Mouse (Mus musculus): ENCODE results near the gene Gipc2.
A peak's percentile ranks its signal among the peaks of the same experiment; 100 is the strongest.

Gipc2 gene

DNA sequence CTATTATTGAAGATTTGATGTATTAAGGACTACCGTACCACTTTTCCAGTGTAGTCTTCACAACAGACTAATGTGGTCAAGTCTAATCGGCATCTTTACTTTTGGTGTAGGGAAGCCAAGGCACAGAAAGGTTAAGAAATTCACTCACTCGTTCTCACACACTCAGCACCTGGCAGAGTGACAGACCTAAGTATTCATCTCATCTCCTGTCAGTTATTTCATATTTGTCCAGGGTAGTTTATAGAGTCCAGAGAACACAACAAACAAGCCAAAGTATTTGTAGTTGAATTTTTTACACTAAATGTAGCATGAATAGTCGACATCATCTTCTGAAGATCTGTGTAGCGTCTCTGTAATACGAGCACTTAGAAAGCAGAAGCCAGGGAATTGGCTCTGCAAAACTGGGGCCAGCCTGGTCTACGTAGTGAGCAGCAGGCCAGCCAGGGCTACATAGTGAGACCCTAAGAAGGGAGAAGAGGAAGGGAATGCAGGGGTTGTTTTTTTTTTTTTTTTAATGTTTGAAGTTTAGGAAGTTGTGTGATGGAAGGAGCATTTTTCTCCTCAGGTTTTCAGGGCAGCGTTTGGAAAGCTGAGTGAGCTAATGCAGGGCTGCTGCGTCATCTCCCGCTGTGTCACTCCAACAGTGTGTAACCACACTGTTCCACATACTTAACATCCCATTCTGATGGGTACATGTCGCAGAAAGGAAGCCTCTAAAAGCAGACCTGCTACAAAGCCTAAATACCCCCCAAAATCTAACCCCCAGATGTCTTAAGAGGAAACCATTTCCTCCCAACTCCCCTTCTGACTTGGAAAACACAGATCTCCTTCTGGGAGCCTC lies 44.6 kb downstream of the Gipc2 start:
- DNase-seq (ENCODE audit: inconsistent age in 2 of 2, low spot score in 1 of 2), result no peak

- peak in 1 of 2 experiments; percentile 56 for DNase-seq (ENCODE audit: inconsistent age in 2 of 2, low spot score in 1 of 2)
Observed at GRCm38 (mm10) chr3:152119987-152120386, 46.0 kb downstream of the Gipc2 start.

DNA sequence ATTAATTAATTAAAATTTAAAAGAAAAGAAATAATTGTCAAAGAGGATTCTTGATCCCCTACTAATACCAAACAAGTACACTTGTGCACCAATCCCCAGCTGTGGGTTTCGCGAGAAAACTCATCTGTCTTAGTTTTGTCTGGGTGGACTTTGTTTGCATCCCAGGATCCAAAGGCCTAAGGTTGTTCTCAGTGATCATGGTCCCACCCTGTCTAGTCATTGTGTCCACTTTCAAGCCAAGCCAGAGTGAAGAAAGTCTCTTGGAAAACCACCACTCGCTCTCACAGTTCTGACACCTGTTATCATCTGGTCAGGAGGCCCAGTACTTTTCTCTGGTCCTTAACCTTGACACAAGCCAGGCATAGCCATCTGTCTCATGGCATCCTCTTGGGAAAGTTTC lies 48.1 kb downstream of the Gipc2 start:
- no peak for DNase-seq (ENCODE audit: inconsistent age in 2 of 2, low spot score in 1 of 2)

- DNase-seq (ENCODE audit: inconsistent age in 2 of 2, low spot score in 1 of 2), result peak in 1 of 2 experiments; percentile 37
Observed at GRCm38 (mm10) chr3:152116140-152116539, 49.9 kb downstream of the Gipc2 start.

- DNase-seq (ENCODE audit: inconsistent age in 2 of 2, low spot score in 1 of 2), result peak; percentile 96 to 98
Observed at GRCm38 (mm10) chr3:152114786-152115185, 51.2 kb downstream of the Gipc2 start.

GRCm38 (mm10) chr3:152114222-152114621 lies 51.8 kb downstream of the Gipc2 start:
- DNase-seq (ENCODE audit: inconsistent age in 2 of 2, low spot score in 1 of 2), result peak in 1 of 2 experiments; percentile 61

- DNase-seq (ENCODE audit: inconsistent age in 2 of 2, low spot score in 1 of 2), result peak in 1 of 2 experiments; percentile 39
Observed at GRCm38 (mm10) chr3:152113496-152113895, 52.5 kb downstream of the Gipc2 start.

- no peak for DNase-seq (ENCODE audit: inconsistent age in 2 of 2, low spot score in 1 of 2)
Observed at GRCm38 (mm10) chr3:152112664-152113063, 53.4 kb downstream of the Gipc2 start.

- no peak for DNase-seq (ENCODE audit: inconsistent age in 2 of 2, low spot score in 1 of 2)
Observed at GRCm38 (mm10) chr3:152111482-152111881, 54.5 kb downstream of the Gipc2 start.

- DNase-seq (ENCODE audit: inconsistent age in 2 of 2, low spot score in 1 of 2), result peak; percentile 81 to 94
Observed at GRCm38 (mm10) chr3:152111081-152111480, 54.9 kb downstream of the Gipc2 start.

DNA sequence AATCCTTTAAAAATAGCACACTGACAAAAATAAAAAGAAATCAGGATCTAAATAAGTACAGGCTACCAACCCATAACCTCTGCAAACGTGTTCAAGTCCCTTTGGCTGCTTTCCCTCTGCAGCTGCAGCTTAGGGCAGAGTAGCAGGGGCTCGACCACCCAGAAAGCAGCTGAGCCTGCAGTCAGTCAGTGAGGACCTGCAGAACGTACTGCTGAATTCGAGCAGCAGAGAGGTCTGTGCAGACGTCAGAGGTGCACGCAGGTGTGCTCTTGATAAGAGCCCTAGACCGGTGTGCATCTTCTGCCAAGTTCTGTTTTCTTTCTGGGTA lies 56.8 kb downstream of the Gipc2 start:
- DNase-seq (ENCODE audit: inconsistent age in 2 of 2, low spot score in 1 of 2), result no peak

GRCm38 (mm10) chr3:152108560-152109259 lies 57.3 kb downstream of the Gipc2 start:
- DNase-seq (ENCODE audit: inconsistent age in 2 of 2, low spot score in 1 of 2), result peak in 1 of 2 experiments; percentile 38

DNA sequence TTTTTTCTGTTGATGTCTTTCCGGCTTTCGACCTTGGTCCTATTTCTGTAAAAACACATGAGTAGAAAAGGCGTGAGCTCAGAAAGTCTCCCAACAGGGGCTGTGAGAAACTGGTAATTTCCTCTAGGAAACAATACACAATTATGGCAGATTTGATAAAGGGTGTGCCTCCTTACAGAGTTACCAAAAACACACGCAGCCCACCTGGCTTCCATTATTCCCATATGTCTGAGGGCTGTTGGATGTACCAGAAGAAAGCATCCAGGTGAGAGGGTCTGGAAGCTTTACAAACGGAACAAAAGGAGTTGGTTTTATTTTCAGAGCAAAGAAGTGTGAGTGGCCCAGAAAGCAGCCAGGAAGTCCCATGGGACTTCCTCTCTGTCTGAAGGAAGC lies 58.0 kb downstream of the Gipc2 start:
- DNase-seq (ENCODE audit: inconsistent age in 2 of 2, low spot score in 1 of 2), result no peak

DNA sequence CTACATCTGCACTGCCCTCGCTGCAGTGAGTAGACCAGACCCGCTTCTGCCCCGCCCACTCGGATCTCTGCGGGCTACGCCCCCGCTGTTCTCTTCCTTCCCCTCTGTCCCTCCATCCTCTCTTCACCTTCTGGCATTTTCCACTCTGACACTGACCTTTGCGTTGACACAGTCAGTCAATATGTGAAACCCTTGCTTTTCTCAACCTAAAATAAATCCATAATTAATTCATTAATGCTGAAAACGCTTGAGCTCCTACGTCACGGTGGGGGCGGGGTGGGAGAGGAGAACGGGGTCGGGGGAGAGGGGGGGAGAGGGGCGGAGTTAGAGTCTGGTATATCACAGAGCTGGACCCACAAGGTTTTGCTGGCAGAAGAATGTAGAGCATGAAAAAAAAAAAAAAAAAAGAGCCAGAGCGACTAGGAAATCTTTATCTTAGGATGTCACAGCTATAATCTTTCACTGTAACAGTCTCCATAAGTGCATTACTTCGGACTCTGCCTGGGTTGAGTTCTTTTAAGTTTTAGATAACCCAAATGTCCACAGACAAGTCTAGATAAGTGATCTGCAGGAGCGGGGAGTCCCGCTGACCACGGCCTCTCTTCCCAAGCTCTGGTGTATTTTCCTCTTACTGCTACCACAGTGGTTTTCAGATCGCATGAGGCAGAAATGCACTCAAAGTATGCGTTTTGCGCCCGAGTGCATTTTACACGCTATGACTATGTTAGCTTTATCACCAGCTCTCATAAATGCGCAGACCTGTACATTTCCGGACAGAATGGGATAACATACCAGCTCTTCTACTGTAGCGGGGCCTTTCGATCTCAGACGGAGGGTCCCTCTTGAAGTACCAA lies 58.7 kb downstream of the Gipc2 start:
- peak in 1 of 2 experiments; percentile 53 for DNase-seq (ENCODE audit: inconsistent age in 2 of 2, low spot score in 1 of 2)

- peak in 1 of 2 experiments; percentile 39 for DNase-seq (ENCODE audit: inconsistent age in 2 of 2, low spot score in 1 of 2)
Observed at GRCm38 (mm10) chr3:152106225-152107148, 59.5 kb downstream of the Gipc2 start.

- DNase-seq (ENCODE audit: inconsistent age in 2 of 2, low spot score in 1 of 2), result peak; percentile 68 to 85
Observed at GRCm38 (mm10) chr3:152105341-152105740, 60.7 kb downstream of the Gipc2 start.

DNA sequence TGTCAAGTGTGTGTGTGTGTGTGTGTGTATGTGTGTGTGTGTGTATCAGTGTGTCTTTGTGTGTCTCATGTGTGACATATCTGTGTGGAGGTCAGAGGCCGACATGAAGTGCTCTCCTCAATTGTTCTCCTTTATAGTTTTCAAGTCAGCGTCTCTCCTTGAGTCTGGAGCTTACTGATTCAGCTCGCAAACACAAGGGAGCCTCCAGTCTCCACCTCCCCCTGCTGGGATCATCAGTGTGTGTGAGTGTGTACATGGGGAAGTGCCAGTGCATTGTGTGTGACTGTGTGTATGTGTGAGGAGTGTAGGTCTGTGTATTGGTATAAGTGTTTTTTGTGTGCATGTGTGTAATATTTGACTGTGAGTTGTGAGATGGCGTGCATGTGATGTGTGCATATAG lies 62.6 kb downstream of the Gipc2 start:
- DNase-seq (ENCODE audit: inconsistent age in 2 of 2, low spot score in 1 of 2), result no peak

DNA sequence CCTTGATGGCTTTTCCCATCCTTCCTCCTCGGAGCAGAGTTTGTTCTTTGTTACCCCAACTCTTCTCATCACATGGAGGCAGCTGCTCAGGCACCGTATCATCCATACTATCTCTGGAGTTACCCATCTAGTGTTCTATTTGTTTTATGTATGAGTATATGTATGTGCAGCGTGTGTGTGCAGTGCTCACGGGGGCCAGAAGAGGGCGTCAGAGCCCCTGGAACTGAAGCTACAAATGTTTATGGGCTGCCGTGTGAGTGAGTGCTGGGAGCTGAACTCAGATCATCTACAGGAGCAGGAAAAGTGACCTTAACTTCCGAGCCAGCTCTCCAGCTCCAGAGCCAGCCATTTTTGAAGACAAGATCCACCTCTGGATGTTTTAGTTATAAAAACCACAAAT lies 64.6 kb downstream of the Gipc2 start:
- DNase-seq (ENCODE audit: inconsistent age in 2 of 2, low spot score in 1 of 2), result no peak

- no peak for DNase-seq (ENCODE audit: inconsistent age in 2 of 2, low spot score in 1 of 2)
Observed at GRCm38 (mm10) chr3:152100119-152100818, 65.8 kb downstream of the Gipc2 start.

GRCm38 (mm10) chr3:152095030-152095429 lies 71.0 kb downstream of the Gipc2 start:
- DNase-seq (ENCODE audit: inconsistent age in 2 of 2, low spot score in 1 of 2), result peak in 1 of 2 experiments; percentile 60

Measured in adrenal gland, adult (tissue).